Mouse (Mus musculus) hematopoietic stem cell, adult 5-6 weeks (primary cell): ENCODE results near the gene Enpep. TPM values are rescaled to one million over a fixed set of nuclear protein-coding genes. Genes with fewer than 3 reads are reported as not detected.

Source experiments
- ATAC-seq, 2 experiments: fragments of 125-278 bp in 1 of 2; replicated peaks in 1 of 2; 2 replicates each; pipeline ENCODE4 v1.8.0; 2016 to 2017; ENCODE audit warnings: inconsistent platforms in 2 of 2, mild to moderate bottlenecking in 2 of 2, moderate number of reproducible peaks in 2 of 2, low read depth in 1 of 2, moderate TSS enrichment in 1 of 2; ENCODE audit not compliant: low FRiP score in 2 of 2, poor library complexity in 2 of 2, severe bottlenecking in 2 of 2, insufficient read depth in 1 of 2, low TSS enrichment in 1 of 2
- total RNA-seq: library from RNA; stranded (forward); fragments of 172-1452, 232-1000 nt; gene quantifications from 2 replicates; pipeline ENCODE4 v1.2.3, GENCODE M21; 2017

Enpep gene
- total RNA-seq, 1 experiment from 2014 or later = 0.35 TPM

GRCm38 (mm10) chr3:129223401-129223800 is 109.1 kb downstream of the Enpep start:
- no peak for ATAC-seq

- no peak for ATAC-seq
Observed at GRCm38 (mm10) chr3:129222448-129223290, 109.9 kb downstream of the Enpep start.

DNA sequence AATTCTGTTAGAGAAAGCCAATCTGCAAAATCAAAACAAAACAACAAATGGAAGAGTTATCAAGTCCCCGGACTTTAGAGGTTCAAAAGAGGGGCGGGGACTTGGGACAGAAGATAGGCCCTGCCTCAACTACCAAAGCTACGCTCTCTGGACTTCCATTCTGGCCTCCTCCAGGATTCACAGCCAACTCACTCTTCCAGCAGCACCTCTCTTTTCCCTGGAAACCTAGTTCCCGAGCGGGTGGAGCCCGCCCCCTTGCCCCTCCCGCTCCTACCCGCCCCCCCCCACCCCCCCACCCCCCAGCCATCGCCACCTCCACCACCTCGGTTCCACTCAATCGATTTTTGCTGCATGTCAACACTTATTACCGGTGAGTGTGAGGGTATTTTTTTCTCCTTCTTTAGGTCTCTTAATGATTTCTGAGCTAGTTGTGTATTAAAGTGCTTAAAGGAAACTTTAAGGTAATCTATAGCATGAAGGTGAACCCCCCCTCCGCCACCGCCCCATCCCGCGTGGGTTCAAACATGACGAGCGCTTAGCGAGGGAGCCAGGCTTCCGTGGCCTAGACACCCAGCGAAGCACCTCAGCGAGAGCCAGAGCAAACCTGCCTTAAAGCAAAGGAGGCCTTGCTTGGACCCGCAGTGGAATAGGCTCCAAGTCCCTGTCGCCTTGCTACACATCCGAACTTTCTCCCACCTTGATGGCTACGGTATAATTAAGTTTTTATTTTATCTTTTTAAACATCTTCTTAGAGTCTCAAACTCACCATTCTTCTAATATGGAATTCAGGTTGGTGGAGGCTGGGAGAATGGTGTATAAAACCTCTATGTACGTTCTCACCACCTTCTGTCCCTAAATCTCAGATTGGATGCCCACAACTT is 110.9 kb downstream of the Enpep start:
- ATAC-seq = no peak

DNA sequence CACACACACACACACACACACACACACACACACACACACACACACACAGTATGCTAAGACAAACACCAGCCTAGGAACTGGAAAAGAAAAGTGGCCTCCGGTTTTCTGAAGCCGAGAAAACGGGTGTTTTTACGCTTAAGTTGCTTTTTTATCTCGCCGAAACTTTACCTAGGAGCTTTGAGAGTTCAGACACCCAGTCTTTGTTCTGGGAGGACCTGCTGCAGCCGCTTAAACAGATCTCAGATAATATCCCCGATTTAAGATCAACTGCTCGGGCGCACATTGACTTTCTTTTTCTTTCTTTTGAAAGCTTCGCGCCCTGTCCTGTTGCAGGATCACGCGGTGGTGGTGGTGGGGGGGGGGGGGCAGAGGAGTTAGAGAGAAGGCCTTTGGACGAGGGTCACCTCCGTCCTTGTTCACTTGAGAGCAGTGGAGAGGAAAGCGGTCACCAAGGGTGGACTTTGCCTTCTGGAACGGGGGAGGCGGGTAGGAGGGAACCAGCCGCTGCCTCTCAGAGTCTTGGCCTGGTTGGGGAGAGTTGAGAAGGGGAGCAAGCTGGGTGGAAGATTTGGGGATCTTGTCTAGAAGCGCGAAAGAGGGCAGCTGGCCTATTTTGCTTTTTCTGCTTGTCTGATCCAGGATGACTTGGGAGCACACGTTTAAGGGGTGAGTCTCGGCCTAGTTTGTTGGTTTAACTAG is 111.7 kb downstream of the Enpep start:
- no peak for ATAC-seq

DNA sequence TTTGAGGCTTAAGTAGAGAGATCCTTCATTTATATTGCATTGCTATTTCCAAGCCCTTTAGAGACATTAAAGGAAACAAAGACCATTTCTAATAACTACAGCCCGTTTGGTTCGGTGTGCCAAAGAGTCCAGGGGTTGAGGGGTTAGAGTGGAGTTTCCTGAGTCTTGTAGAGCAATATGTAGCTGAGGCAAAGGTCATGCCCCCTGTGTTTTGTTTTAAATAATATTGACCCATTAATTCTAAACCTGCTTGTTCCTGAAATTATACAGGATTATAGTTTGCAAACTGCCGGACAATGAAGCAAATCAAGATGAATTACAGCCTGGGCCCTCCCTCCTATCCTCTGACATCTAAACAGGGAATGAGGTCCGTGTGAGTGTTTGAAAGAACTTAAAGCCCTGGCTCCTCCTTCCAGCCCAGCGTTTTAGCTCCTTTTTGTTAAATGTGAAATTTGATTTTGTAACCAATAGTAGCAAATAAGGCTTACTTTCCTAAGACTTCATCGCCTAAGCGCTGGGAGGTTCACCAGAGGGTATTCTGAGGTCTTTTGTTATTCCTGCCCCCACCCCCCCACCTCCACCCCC is 112.3 kb downstream of the Enpep start:
- ATAC-seq = no peak

Other genes starting within 250 kb of the Enpep start
- 2.8 and 4.5 TPM in 2 replicates for gene Pitx2, start 132.8 kb downstream of the Enpep start, total RNA-seq
- gene Elovl6, start 199.6 kb upstream of the Enpep start, total RNA-seq = 24.1 and 26.6 TPM in 2 replicates